Mouse (Mus musculus) ES-E14 (cell line): ENCODE results near the gene Hmgxb4. TPM values are rescaled to one million over a fixed set of nuclear protein-coding genes. Genes with fewer than 3 reads are reported as not detected.

Source experiments
- DNase-seq: peaks from one replicate; pipeline ENCODE4 v3.0.0-alpha.2; 2013; ENCODE audit warnings: low read depth, low spot score
- H3K27ac ChIP-seq: 2 replicates; pipeline ENCODE4 v1.5.1; 2012; ENCODE audit warnings: low read depth, mild to moderate bottlenecking, low read length, moderate library complexity, mixed read lengths; ENCODE audit not compliant: poor library complexity, insufficient read depth, severe bottlenecking
- H3K36me3 ChIP-seq: 2 replicates; pipeline ENCODE4 v1.6.1; 2012; ENCODE audit warnings: mild to moderate bottlenecking, low read length, moderate library complexity, mixed read lengths; ENCODE audit not compliant: control insufficient read depth, poor library complexity, insufficient read depth, severe bottlenecking
- H3K4me1 ChIP-seq, 2 experiments: fragments of 150-350 bp in 1 of 2; sonication (generic) in 1 of 2; 2 replicates each; pipeline ENCODE4 v1.6.1; 2012; ENCODE audit warnings: low read length in 2 of 2, mild to moderate bottlenecking in 1 of 2, mixed read lengths in 1 of 2; ENCODE audit not compliant: control insufficient read depth in 2 of 2, insufficient read depth in 2 of 2, poor library complexity in 1 of 2
- H3K4me3 ChIP-seq, 2 experiments: fragments of 150-350 bp in 1 of 2; sonication (generic) in 1 of 2; 2 replicates each; pipeline ENCODE4 v1.5.1; 2012; ENCODE audit warnings: low read length in 2 of 2, low read depth in 1 of 2, mild to moderate bottlenecking in 1 of 2, mixed read lengths in 1 of 2; ENCODE audit not compliant: insufficient read depth in 1 of 2, poor library complexity in 1 of 2, severe bottlenecking in 1 of 2
- H3K9ac ChIP-seq: 2 replicates; pipeline ENCODE4 v1.6.1; 2012; ENCODE audit warnings: low read depth, mild to moderate bottlenecking, low read length, mixed read lengths; ENCODE audit not compliant: poor library complexity, insufficient read depth, severe bottlenecking
- H3K9me3 ChIP-seq: fragments of 150-350 bp; sonication (generic); 2 replicates; pipeline ENCODE4 v1.6.1; 2012; ENCODE audit warnings: low read depth, mild to moderate bottlenecking, low read length; ENCODE audit not compliant: control insufficient read depth, insufficient read depth
- CHD2 ChIP-seq: IDR thresholded peaks from 2 replicates; pipeline ENCODE4 v1.6.1; 2014; ENCODE audit warnings: mild to moderate bottlenecking, low read depth, low read length, inconsistent platforms
- HCFC1 ChIP-seq: IDR thresholded peaks from 2 replicates; pipeline ENCODE4 v1.6.1; 2012; ENCODE audit warnings: low read length, inconsistent platforms, borderline replicate concordance; ENCODE audit not compliant: insufficient read depth
- MAFK ChIP-seq: IDR thresholded peaks from 2 replicates; pipeline ENCODE4 v1.6.1; 2014; ENCODE audit warnings: mild to moderate bottlenecking, low read depth, low read length, inconsistent platforms; ENCODE audit not compliant: insufficient read depth
- ZC3H11A ChIP-seq: IDR thresholded peaks from 2 replicates; pipeline ENCODE4 v1.6.1; 2012; ENCODE audit warnings: low read depth, mild to moderate bottlenecking, inconsistent platforms, low read length, borderline replicate concordance
- ZNF384 ChIP-seq: IDR thresholded peaks from 2 replicates; pipeline ENCODE4 v1.6.1; 2012; ENCODE audit warnings: low read depth, low read length, inconsistent platforms
- in situ Hi-C, 2 experiments: fragments of 600-800 bp; cut with MboI; formaldehyde crosslinking; loops; one replicate each; pipeline ENCODE4 v1.15.1; 2025; ENCODE audit warnings: low sequenced_read_pairs in 2 of 2, inconsistent platforms in 1 of 2; ENCODE audit not compliant: unreplicated experiment in 2 of 2
- total RNA-seq: library from RNA; depleted of rRNA; stranded (reverse); fragments of 300-350 nt; gene quantifications from 2 replicates; pipeline ENCODE4 v1.2.3, GENCODE M21; 2012

Hmgxb4 gene
- total RNA-seq, 1 experiment, result 66.5 TPM

DNA sequence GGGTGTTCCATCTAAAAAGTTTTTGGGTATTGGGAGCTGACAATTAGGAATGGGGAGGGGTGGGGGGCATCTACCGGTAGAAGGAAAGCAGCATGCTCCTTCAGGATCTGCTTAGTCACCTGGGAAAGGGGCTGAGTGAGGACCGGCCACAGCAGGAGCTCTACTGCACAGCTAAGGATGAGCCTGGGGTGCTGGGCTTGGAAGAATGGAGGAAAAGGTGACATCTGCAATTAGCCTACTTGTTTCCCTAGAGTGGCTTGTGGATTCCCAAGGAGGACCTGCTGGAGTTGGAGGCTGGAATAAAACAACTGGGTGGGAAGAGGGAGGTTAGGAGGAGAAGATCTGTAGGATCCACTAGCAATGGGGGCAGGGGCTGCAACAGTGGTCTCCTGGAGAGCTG is 20.4 kb downstream of the Hmgxb4 start:
- peaks cover 6 to 21% of the 10 kb centered on the region in 2 experiments for H3K4me1 ChIP-seq
- in situ Hi-C loops, result no loop called here
- no peaks in the 10 kb centered on the region; the same call in 1 of the 2 replicates for H3K36me3 ChIP-seq
- DNase-seq, result no peak
- peak overlapping the region; percentile 98 for H3K27ac ChIP-seq
- no peaks in the 10 kb centered on the region for H3K9me3 ChIP-seq
- H3K4me3 ChIP-seq, result peak overlapping the region in 1 of 2 experiments; percentile 56; a peak in 3 of 4 replicates
- TF ChIP-seq MAFK (0 out of 2 replicates have a peak, but pooled peaks have one; percentile 44), ZNF384 (no peak)
- H3K9ac ChIP-seq, result peak overlapping the region; percentile 51; the same call in 1 of the 2 replicates

DNA sequence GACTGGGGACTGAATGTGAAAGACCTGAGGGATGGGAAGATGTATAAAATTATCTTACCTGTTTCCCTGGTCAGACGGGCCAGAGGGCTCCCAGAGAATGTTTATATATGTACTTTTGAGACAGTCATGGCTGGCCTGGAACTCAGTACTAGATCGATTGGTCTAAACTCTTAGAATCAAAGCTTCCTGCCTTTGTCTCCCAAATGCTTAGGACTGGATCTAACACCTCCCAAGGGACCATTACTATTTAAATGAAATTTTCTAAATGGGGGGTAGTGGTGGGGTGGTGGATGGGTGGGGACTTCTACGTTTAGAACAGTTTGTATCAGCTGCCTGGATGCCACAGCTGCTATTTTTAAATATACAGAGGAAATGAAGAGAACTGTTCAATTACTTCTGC is 20.8 kb downstream of the Hmgxb4 start:
- Histone ChIP-seq H3K27ac (peak overlapping the region; percentile 98), H3K9me3 (no peaks in the 10 kb centered on the region), H3K9ac (peak overlapping the region; percentile 51; the same call in 1 of the 2 replicates), H3K4me1 (peaks cover 6 to 21% of the 10 kb centered on the region in 2 experiments), H3K4me3 (peak overlapping the region; percentile 5 to 56; a peak in 3 of 4 replicates), H3K36me3 (no peaks in the 10 kb centered on the region; the same call in 1 of the 2 replicates)
- TF ChIP-seq CHD2, result no peak
- no peak for TF ChIP-seq ZC3H11A
- TF ChIP-seq ZNF384, result no peak
- DNase-seq, result no peak
- in situ Hi-C loops, result no loop called here

DNA sequence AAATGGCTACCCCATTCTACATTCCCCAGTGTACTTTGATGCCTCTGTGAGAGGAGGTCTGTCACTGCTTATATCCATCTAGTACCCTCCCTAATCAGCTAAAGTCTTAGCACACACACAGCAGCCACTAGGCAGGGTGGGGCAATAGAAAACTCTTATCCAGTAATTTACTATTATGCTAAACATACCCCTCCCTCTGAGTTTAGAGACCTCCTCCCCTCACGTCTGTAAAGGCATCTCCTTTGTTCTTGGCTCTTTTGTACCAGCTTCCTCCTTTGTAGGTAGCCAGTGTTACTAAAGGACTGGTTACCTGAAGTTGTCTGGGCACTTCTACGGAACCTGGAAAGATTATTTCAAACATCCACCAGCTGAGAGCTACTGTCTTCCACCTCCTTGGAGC is 22.8 kb downstream of the Hmgxb4 start:
- Histone ChIP-seq H3K9me3 (no peaks in the 10 kb centered on the region), H3K27ac (peak overlapping the region; percentile 83; the same call in 1 of the 2 replicates), H3K4me1 (peaks cover 6 to 21% of the 10 kb centered on the region in 2 experiments), H3K9ac (peak overlapping the region; percentile 64), H3K4me3 (peak overlapping the region; percentile 52 to 70), H3K36me3 (no peaks in the 10 kb centered on the region; the same call in none of the 2 replicates)
- DNase-seq, result peak; percentile 41
- no peak for TF ChIP-seq ZNF384
- in situ Hi-C loops, result no loop called here

DNA sequence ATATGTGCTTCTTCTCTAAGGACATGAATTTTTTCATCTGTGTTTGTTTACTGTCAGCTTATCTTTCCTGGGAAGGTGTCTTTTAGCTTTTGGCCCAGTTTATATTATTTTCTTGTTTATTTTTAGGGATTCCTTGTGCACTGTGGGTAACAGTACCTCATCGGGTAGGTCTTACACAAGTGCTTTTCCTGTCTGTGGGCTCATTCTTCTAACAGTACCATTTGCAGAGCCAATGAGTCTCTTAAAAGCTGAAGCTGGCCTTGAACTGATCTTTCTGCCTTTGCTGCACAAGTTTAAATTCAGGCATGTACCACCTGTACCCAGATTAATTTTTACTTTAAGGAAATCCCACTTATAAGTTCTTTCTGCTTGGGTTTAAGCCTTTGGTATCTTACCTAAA is 23.3 kb downstream of the Hmgxb4 start:
- no peak for DNase-seq
- no peak for TF ChIP-seq ZC3H11A
- TF ChIP-seq HCFC1, result no peak
- no peak for TF ChIP-seq ZNF384
- no peak for TF ChIP-seq CHD2
- no peak for TF ChIP-seq MAFK
- peaks cover 6 to 21% of the 10 kb centered on the region in 2 experiments for H3K4me1 ChIP-seq
- peak overlapping the region; percentile 62; the same call in 1 of the 2 replicates for H3K27ac ChIP-seq
- peak overlapping the region; percentile 52 to 70 for H3K4me3 ChIP-seq
- H3K9me3 ChIP-seq, result no peaks in the 10 kb centered on the region
- H3K9ac ChIP-seq, result peak overlapping the region; percentile 64
- in situ Hi-C loops, result no loop called here
- peaks cover 2% of the 10 kb centered on the region for H3K36me3 ChIP-seq

DNA sequence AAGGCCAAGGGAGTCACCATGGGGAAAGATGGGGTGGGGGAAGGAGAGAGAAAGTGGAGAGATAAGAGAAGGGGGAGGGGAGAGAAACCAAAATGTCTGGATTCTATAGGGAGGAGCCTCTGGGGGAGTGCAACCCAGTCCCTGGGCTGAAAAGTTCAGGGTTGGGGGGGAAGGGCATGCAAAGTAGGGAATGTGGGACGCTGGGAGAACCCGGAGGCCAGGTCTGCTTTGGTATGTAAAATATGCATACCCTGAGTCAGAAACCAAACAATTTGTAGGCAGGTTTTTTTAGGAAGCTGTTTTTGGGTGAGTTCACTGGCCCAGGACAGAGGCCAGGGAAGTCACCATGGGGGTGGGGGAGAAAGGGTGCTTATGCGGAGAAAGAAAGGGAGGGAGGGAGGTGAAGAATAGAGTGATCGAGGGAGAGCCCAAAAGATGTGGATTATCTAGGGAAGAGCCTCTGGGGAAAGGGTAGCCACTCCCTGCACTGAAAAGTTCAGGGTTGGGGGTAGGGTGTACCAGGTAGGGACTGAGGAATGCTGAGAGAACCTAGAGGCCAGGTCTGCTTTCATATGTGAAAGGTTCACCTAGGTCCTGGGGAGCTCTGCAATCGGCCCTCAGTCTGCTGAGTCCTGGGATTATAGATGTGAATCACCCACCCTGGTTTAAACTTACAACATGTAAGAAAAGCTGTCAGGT is 25.3 kb downstream of the Hmgxb4 start:
- Histone ChIP-seq H3K9ac (0 out of 2 replicates have a peak overlapping the region, but pooled peaks have one; percentile 57), H3K36me3 (peaks cover 14% of the 10 kb centered on the region), H3K27ac (peak overlapping the region; percentile 90), H3K4me3 (peak overlapping the region; percentile 52 to 70; a peak in 3 of 4 replicates), H3K9me3 (no peaks in the 10 kb centered on the region), H3K4me1 (peaks cover 6 to 16% of the 10 kb centered on the region in 2 experiments)
- TF ChIP-seq ZNF384 (0 out of 2 replicates have a peak, but pooled peaks have one; percentile 19), HCFC1 (no peak)
- DNase-seq, result peak; percentile 78
- in situ Hi-C loops, result no loop called here
